Mouse (Mus musculus): ENCODE data around the gene Hcfc1r1. TPM values are rescaled to one million over a fixed set of nuclear protein-coding genes. Genes with fewer than 3 reads are reported as not detected.
A peak's percentile ranks its signal among the peaks of the same experiment; 100 is the strongest.

The Hcfc1r1 gene
- total RNA-seq, 4 experiments from 2014 or later, result 128 to 137 (median 134) TPM

DNA sequence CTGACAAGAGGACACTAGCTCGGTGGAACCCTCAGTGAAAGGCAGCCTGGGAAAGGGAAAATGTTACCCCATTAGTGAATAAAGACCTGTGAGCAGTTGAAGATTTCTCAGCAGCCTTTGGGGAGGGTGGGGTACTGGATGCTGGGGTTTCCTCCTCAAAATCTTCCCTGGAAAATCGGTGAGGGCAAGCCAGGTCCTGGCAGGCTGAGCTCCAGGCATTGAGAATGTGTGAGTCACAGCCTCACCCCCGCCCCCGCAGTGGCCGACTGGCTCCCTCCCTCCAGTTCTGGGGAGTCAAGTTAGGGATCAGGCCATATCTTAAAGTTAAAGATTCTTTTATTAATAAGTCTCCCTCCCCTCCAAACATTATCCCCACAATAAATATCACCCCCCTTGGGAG, 1.7 kb downstream of the Hcfc1r1 start:
- DNase-seq (ENCODE audit: low spot score in 2 of 2), result no peak

DNA sequence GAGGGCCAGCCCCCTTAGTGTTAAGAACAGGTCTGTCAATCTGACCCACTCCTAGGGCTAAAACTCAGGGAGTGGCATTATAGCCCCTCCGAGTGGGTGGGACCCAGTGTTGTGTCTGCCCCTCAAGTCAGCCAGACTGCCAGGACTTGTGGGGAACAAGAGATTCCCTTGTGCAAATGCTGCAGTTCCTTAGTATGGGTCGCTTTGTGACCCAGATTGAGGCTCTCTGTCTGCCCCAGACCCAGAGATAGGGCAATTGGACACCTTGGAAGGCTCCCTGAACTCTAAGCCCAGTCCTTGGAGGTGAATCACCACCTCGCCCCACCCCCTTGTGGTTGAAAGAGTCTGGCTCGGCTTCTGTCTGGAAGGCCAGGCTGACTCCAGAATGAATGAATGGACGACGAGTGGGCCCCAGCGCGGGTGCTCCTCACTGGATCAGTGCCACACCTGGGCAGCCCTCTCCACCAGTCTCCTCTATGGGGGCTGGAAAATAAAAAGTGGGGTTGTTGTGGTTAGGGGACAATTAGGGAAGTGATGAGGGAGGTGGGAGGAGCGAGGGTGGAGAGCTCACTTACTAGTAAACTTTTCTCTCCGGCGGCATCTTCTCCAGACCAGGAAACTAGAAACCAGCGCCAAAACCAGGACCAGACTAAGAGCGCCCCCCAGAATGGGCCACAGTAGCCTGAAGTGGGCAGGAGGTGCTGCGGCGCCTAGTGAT, 2.3 kb downstream of the Hcfc1r1 start:
- DNase-seq (ENCODE audit: low spot score in 2 of 2), result peak in 1 of 2 experiments; percentile 14

DNA sequence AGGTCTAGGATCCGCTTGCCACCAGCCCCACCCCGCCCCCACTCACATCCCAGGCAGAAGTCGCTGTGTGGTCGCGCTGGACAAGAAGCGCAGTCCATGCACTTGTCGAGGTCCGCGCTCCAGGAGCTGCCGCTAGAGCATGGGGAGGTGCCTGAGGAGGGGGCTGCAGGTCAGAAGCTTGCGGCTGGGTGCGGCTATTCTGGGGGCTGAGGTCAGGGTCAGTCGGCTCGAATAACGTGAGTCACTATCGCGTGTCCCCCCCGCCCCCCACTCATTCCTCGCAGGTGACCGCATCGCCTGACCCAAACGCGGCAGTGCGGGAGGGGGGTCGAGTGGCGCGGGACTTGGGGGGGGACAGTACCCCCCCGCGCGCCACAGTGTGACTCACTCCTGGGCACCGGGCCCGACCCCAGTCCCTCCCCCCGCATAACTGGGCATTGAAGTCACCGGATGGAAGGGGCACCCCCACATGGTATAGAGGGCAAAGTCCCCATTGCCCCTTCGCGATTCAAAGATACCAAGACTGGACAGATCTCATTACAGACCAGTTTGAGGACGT, 3.2 kb downstream of the Hcfc1r1 start:
- DNase-seq (ENCODE audit: low spot score in 2 of 2), result no peak

DNA sequence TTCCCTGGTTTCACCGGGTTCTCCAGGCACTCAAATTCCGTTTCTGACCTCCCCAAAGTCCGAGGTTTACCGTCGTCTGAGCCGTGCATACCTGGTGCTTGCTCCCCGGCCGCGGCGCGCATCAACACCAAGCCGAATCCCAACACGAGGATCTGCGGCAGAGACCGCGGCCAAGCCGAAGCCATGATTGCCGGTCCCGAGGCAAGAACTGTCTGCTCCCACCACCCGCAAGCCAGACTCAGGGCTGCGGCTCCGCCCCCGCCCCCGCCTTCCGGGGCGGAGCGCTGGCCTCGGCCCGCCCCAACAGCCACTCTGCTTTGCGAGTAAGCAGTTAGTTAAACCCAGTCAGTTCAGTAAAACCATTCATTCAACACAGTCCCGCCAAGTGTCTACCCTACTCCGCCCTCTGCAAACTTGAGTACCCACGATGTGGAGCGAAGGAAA, 3.9 kb downstream of the Hcfc1r1 start, which contains the start of gene Tnfrsf12a:
Tnfrsf12a (minus strand) TSS at position 233 of the 444 bp plus-strand sequence.
- DNase-seq (ENCODE audit: low spot score in 2 of 2), result peak; percentile 42 to 62

DNA sequence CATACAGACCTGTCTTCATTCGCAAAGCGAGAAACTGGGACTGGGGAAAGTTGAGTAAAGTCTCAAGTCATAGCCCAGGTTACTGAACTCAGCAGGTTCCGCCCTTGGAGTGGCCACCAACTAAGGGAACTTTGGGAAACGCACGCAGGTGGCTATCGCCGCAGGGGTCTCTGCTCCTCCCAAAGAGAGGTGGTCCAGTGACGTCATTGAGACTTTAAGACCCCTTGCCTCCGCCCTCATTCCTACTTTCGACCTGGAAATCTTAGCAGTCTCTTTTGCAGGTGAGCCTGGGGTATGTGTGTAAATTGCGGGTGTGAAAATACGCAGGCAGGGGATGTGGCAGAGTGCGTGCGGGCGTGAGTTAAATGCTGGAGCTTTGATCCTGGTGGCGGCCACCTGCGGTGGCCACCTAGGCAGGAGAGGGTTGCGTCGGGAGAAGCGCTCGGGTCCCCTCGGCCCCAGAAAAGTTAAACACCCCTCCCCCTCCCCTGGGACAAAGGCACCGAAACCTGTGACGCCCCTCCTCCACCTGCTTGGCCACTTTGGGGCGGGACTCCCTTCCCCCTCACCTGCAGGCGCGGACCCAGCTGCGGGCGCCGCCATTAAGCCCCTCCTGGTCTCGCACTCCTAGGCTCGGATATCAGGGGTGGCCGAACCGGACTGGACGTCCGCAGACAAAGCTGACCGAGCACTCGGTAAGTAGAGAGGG, 5.9 kb downstream of the Hcfc1r1 start, which contains the start of gene Cldn6:
Cldn6 (plus strand) TSS at position 123 of the 709 bp plus-strand sequence.
- DNase-seq (ENCODE audit: low spot score in 2 of 2), result no peak

DNA sequence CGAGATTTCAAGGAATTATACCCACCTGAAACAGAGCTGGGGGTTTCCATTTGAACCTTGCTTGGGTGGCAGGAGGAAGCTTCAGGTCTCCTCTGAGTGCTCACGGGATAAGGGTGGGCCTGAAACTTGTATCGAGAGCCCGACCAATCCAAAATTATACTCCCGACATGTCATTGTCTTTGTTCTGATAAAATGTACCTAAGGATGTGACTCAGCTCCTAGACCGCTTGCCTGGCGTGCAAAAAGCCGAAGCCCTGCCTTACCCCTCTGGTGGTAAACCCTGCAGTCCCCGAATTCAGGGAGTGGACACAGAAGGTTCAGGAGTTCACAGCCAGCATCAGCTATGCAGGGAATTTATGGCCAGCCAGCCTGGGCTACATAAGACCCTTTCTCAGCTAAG, 6.9 kb downstream of the Hcfc1r1 start:
- DNase-seq (ENCODE audit: low spot score in 2 of 2), result no peak

DNA sequence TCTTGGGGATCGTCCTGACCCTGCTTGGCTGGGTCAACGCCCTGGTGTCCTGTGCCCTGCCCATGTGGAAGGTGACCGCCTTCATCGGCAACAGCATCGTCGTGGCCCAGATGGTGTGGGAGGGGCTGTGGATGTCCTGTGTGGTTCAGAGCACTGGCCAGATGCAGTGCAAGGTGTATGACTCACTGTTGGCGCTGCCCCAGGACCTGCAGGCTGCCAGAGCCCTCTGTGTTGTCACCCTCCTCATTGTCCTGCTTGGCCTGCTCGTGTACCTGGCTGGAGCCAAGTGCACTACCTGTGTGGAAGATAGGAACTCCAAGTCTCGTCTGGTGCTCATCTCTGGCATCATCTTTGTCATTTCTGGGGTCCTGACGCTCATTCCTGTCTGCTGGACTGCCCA, 7.7 kb downstream of the Hcfc1r1 start:
- no peak for DNase-seq (ENCODE audit: low spot score in 2 of 2)

DNA sequence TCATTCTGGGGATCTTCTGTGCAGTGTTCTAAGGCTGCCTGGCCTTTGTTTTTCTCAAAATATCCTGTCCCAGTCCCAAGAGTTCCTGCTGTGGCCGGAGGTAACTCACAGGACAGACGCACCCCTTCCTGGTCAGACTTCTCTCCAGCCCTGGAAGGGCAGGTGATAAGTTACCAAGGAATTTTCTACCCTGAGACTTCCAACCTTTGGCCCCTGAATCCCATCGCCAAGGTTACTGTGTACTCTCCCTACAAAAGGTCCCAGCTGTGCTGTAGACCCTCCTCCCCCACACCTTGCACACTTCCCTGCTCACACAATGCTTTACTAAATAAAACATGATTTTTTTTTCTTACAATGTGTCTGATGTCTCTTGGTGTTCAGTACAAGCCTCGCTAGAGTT, 8.7 kb downstream of the Hcfc1r1 start:
- no peak for DNase-seq (ENCODE audit: low spot score in 2 of 2)

DNA sequence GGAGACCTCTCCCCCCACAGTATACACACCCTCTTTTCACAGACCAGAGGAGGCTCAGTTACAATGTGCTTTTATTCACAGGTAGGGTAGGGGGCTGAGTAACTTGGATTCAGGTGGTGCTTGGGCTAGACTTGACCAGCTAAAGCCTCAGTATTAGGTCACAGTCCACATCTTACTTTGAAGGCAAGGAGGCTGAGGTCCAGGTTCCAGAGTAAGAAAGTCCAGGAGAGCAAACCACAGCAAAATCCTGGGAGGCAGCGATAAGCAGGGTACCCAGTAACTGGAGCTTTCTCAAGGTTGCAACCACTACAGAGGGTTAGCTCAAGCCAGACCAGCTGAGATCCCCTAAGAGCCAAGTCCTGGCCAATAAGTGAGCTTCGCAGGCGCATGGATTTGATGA, 9.1 kb downstream of the Hcfc1r1 start:
- no peak for DNase-seq (ENCODE audit: low spot score in 2 of 2)

DNA sequence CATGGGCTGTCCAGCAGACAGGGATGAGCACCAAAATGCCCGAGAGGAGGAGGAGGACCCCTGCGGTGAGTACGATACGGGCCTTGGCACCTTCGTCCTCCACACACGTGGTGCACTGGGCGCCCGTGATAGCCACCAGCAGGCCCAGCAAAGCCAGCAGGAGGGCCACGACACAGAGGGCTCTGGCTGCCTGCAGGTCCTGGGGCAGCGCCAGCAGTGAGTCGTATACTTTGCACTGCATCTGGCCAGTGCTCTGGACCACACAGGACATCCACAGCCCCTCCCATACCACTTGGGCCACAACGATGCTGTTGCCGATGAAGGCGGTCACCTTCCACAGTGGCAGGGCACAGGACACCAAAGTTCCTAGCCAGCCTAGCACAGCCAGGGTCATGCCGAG, 9.8 kb downstream of the Hcfc1r1 start:
- DNase-seq (ENCODE audit: low spot score in 2 of 2), result no peak

DNA sequence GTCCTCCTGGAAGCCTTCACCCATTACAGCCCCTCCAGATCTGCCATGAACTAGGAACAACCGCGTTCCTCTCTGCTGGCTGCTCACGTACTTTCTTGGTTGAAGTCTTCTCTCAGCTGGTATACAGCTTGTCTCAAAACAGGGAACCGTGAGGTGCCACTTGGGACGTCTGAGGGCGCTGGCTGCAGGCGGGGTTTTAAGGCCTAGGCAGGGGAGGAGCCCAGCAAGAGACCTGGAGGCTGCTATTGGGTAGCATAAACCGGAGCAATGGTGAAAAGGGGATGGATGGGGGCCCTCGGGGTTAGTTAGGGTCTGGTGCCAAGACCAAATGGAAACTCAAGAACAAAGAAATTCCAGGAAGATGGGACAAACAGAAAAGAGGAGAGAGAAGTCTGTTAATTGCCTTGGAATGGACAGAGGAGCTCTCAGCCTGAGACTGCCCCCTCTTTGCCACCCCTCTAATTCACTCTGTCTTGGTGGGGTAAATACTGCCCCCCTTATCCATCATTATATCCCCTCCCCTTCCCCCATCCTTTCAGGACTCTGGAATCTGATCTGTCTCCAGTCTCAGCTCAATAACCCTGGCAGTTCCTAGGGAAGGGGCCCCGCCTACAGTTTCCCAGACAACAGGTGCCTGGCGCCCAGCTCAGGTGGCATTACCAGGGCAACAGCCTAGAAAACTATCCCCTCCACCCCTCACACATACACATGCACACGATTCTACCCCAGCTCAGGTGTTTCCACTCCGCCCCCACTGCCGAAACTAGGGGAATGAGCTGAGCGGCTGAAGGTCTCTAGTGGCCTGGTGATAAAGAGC, 10.7 kb downstream of the Hcfc1r1 start, which contains the start of gene Cldn9:
Cldn9 (minus strand) TSS at position 171 of the 817 bp plus-strand sequence.
- DNase-seq (ENCODE audit: low spot score in 2 of 2), result no peak

DNA sequence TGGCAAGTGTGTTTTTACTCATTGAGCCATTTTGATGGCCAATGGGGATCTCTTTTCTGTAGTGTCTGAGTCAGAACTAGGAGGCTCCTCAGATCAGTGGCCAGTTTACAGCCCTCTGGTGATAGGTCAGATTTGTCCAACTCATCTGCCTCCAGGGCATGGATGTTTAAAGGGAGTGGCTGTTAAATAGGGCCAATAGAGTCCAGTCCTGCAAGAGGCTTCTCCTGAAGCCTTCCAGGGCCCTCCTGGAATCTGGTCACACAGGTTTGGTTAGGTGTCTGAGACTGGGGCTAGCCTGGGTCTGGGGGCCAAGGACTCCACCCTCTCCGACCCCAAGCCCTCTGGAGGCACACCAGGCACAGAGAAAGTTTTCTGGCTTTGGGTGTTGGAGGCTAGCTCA, 21.1 kb downstream of the Hcfc1r1 start:
- no peak for DNase-seq (ENCODE audit: low spot score in 2 of 2)

DNA sequence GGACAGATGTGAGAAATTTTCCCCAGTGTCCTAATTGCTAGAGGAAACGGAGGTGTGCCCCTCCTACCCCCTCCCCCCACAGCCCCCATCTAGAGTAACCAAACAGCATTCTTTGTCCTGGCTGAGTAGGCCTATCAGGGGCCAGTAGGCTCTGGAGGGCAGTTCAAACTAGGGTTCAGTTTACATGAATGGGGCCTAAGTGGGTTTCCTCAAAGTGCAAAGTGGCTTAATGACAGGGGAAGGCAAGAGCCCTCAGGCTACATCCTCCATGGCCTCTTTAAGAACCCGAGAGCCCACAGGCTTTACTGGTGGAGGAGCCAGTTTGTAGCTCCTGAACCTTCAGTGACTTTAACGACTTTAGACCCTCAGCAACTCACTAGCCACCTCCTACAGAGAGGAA, 22.4 kb downstream of the Hcfc1r1 start:
- no peak for DNase-seq (ENCODE audit: low spot score in 2 of 2)

DNA sequence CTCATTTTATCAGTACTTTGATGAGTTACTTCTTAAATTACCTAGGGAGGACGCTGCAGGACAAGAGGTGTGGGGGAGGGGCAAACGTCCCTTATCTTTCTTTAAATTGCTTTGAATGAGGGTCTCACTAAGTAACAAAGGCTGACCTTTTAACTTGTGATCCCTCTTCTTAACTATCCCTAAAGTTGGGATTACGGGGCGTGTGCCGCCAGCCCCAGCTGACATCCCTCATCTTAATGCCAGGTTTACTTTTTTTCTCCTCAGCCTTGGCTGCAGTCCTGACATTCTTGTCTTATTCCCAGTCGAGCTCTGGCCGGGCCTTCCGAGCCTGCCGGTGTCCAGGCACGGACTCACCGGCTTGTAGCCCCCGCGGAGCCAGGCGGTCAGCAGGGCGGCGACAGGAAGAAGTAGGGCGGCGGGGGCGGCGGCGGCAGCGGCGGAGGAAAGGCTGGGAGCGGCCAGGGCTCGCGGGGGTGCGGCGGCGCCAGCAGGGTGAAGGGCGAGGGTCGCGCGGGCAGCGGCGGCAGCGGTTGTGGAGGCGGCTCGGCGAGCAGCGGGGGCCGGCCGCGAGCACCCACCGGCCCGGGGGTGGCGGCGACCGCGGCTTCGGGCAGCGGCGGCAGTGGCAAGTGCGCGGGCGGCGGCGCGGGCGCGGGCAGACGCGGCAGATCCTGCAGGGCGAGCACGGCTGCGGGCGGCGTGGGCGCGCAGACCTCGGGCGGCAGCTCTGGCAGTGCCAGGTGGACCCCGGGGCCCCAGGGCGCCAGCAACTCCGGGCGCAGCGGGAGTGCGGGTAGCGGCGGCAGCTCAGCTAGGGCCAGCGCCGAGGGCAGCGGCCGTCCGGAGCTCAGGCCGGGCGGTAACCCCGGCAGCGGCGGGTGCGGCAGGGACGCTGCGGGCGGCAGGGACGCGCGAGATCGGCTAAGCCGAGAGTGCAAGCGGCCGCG, 26.0 kb downstream of the Hcfc1r1 start:
- no peak for DNase-seq (ENCODE audit: low spot score in 2 of 2)

DNA sequence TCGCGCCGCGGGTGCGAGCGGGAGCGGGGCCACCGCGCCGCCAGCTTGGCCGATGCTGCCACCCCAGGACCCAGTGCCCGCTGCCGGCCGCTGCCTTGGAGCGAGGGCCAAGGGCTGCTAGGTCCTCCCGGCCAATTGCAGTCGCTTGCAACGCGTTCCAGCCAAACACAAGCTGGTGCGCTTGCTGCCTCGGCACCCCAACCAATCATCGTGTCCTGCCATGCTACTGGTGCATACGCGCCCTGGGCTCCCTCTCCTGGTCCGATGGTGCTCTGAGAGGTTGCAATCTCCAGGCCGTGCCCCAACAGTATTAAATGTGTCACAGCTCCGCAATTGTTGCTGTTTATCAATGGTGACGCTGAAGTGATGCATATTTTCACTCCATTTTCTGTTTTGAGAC, 26.7 kb downstream of the Hcfc1r1 start:
- DNase-seq (ENCODE audit: low spot score in 2 of 2), result peak; percentile 75 to 91

DNA sequence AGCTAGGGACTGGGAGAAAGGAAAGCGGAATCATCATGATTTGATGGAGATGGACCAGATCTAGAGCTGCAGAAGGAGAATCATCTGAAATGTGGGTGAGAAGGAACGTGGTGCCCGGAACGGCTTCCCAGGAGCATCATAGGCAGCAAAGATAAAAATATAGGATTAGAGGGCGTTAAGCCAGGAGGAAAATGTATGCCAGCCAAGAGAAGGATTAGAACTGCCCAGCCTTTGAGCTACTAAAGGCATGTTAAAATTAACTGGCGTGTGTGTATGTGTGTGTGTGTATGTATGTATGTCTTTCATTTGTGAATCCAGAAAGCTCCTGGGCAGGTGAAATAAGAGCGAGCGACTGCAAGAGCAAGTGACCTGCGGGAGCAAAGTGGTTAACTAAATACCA, 29.9 kb downstream of the Hcfc1r1 start:
- no peak for DNase-seq (ENCODE audit: low spot score in 2 of 2)

DNA sequence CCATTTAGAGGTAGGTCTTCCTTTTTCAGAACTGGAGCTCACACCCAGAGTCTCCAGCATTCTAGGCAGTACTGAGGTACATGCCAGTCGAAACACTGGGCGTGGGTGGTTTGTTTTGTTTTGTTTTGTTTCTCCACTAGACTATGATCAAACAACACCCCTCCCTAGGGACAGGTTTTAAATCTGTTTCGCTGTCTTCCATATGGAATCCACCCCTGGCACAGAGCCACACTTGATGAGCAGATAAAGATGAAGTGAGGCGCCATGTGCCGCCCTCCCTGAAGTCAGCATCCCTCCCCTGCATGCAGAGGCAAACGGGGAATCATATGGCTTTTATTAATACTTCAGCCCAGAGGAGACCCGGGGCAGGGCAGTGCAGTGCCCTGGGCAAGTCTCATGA, 31.3 kb downstream of the Hcfc1r1 start:
- DNase-seq (ENCODE audit: low spot score in 2 of 2), result no peak

DNA sequence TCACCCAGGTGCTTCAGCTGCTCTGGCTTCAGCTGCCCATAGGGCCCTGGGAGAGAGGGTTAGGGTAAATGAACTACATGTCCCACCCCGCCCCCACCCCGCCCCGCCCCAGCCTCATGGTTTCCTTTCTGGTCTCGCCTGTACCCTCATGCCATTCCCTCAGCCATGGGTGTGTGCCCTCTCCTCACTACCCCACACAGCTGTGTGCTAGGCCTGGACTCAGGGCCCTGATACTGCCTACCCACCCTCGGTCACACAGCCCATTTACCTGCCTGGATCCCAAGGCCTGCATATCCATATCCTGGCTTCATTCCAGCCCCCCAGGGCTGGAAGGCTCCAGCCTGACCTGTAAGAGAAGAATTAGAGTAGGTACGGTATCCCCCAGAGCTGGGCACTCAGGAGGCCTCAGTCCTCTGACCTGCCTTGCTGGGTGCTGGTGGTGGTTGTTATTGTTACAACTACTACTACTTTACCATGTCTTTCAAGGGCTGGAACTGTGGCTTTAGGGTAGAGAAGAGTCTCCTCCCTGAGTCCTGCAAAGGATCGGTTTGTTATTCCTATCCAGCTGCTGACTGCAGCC, 32.2 kb downstream of the Hcfc1r1 start:
- DNase-seq (ENCODE audit: low spot score in 2 of 2), result no peak

DNA sequence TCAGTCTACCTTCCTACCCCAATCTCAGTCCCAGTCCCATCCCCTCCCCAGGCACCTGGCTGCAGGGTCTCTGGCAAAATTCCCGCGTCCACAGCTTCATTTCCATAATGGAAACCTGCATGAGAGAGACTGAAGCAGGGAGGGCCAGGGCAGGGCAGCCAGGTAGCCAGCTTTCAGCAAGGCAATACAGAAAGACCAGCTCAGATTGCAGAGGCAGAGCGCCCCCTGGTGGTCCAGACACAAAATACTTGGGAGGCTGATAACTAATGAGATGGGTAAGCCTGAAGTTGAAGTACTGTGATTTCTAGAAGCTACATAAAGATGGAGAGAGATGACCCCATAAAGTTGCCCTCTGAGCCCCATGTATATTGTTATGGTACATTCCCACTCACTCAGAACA, 32.8 kb downstream of the Hcfc1r1 start:
- DNase-seq (ENCODE audit: low spot score in 2 of 2), result peak; percentile 46 to 50

DNA sequence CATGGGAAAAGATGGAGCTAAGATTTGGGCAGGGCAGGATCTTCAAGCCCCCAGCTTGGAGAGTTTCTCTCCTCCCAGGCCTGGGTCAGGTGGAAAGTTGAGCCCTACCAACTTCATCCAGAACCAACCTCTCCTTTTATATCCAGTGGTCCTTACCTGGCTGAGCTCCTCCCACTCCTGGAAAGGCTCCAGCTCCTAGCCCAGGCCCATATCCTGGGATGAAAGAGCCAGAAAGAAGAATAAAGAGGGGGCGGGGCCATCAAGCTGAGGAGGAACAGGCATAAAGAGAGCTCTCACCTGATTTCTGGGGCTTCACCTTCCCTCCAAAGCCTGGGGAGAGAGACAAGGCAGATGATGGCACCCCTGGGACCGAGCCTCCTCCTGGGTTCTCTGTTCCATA, 43.6 kb downstream of the Hcfc1r1 start:
- no peak for DNase-seq (ENCODE audit: low spot score in 2 of 2)
